Mouse (Mus musculus) stomach, postnatal 0 days (tissue): ENCODE data around the gene Rangap1. TPM values are rescaled to one million over a fixed set of nuclear protein-coding genes. Genes with fewer than 3 reads are reported as not detected.

ENCODE experiments used
- ATAC-seq: fragments of 200-750 bp; cut with Nextera tagmentation; 2 replicates; pipeline ENCODE4 v1.8.0; 2017; ENCODE audit not compliant: low FRiP score, low TSS enrichment
- DNase-seq: peaks from one replicate; pipeline ENCODE4 v3.0.0-alpha.2; 2016; ENCODE audit warnings: low spot score
- H3K27ac ChIP-seq: fragments of 300-500 bp; sonication (generic); replicated peaks from 2 replicates; pipeline ENCODE4 v1.5.1; 2014; ENCODE audit warnings: mild to moderate bottlenecking, control low read depth
- H3K27me3 ChIP-seq: fragments of 300-500 bp; sonication (generic); 2 replicates; pipeline ENCODE4 v1.6.1; 2014; ENCODE audit warnings: low read length; ENCODE audit not compliant: control insufficient read depth, insufficient read depth
- H3K36me3 ChIP-seq: fragments of 300-500 bp; sonication (generic); 2 replicates; pipeline ENCODE4 v1.6.1; 2014; ENCODE audit warnings: low read length, mixed read lengths; ENCODE audit not compliant: control insufficient read depth, insufficient read depth
- H3K4me1 ChIP-seq: fragments of 300-500 bp; sonication (generic); replicated peaks from 2 replicates; pipeline ENCODE4 v1.6.1; 2014; ENCODE audit warnings: antibody characterized with exemption; ENCODE audit not compliant: control insufficient read depth, insufficient read depth
- H3K4me2 ChIP-seq: fragments of 300-500 bp; sonication (generic); replicated peaks from 2 replicates; pipeline ENCODE4 v1.6.1; 2014; ENCODE audit warnings: low read depth, mild to moderate bottlenecking, control low read depth, moderate library complexity
- H3K4me3 ChIP-seq: fragments of 300-500 bp; sonication (generic); 2 replicates; pipeline ENCODE4 v1.5.1; 2014; ENCODE audit warnings: low read depth, low read length, control low read depth
- H3K9ac ChIP-seq: fragments of 300-500 bp; sonication (generic); 2 replicates; pipeline ENCODE4 v1.6.1; 2014; ENCODE audit warnings: mild to moderate bottlenecking, low read length, control low read depth, mixed read lengths
- H3K9me3 ChIP-seq: fragments of 300-500 bp; sonication (generic); 2 replicates; pipeline ENCODE4 v1.6.1; 2016; ENCODE audit warnings: low read length; ENCODE audit not compliant: control insufficient read depth
- CTCF ChIP-seq: IDR thresholded peaks from 2 replicates; pipeline ENCODE4 v1.5.1; 2016; ENCODE audit warnings: antibody characterized with exemption, low read depth, mild to moderate bottlenecking, moderate library complexity
- EP300 ChIP-seq: optimal IDR thresholded peaks from 2 replicates; pipeline ENCODE3; 2016; ENCODE audit warnings: antibody characterized with exemption
- WGBS: fragments of 180-500 bp; shearing (Covaris S2); extraction: QIAGEN DNeasy Blood & Tissue Kit; methylation state at CpG from one replicate; pipeline ENCODE4 v1.1.7; 2014; 5-methylcytosine and 5-hydroxymethylcytosine counted together
- polyA plus RNA-seq: library from polyadenylated mRNA; unstranded; fragments of >200 nt; fragmentation: Nextera tagmentation; extraction: Ambion mirVana; gene quantifications from 2 replicates; pipeline ENCODE4 v1.2.1, GENCODE M21; 2015

Gene Rangap1
- 39.0 and 40.2 TPM in 2 replicates for polyA plus RNA-seq

DNA sequence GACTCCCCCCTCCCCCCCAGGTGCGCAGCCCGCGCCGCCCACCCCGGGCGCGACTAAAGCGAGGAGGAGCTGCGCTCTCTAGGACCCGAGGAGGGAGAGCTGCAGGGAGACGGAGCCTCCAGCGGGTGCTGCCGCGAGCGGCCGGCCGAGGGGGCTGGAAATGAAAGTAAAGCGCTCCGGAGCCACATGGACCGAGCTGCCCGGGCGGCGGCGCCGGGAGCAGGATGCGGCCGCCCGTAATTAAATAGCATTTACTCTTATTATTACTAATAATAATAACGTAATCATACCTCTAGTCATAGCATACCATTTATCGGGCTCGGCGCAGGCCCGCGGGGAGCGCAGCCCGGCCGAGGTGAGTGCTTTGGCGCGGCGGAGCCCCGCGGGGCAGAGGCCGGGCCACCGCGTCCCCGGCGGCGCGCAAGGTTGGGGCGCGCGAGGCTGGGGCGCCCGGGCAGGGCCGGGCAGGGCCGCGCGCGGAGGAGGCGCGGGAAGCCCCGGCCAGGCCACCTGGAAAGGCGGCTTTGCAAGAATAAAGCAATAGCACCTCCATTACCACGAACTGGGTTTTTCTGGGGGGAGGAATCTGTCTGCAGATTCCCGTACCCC, at the start of gene Rangap1, which contains the start of gene Zc3h7b:
Gene Rangap1 (minus strand): TSS at position 539 of the 609 bp plus-strand sequence.
Gene Zc3h7b (plus strand): TSS at position 66 of the 609 bp plus-strand sequence.
- peak; percentile 85 for ATAC-seq
- Histone ChIP-seq H3K9ac (peak within 1 kb of the TSS; percentile 95), H3K9me3 (no peaks in the 10 kb centered on the region), H3K4me1 (no peaks in the 10 kb centered on the region), H3K4me3 (peak within 1 kb of the TSS; percentile 88), H3K27ac (peak within 1 kb of the TSS; percentile 94), H3K4me2 (peak within 1 kb of the TSS; percentile 95), H3K27me3 (no peaks in the 10 kb centered on the region), H3K36me3 (no peaks in the 10 kb centered on the region)
- 0% methylated on average over 53 of the region's 65 CpGs for WGBS
- TF ChIP-seq EP300 (no peak), CTCF (peak; percentile 43; the same call in 1 of the 2 replicates)
- peak; percentile 82 for DNase-seq

- Histone ChIP-seq H3K9me3 (no peaks in the 10 kb centered on the region), H3K4me1 (no peaks in the 10 kb centered on the region), H3K36me3 (peaks cover 8% of the 10 kb centered on the region; the same call in 1 of the 2 replicates), H3K27ac (no peak overlapping the region), H3K4me3 (no peak overlapping the region), H3K4me2 (no peak overlapping the region), H3K27me3 (no peaks in the 10 kb centered on the region), H3K9ac (no peak overlapping the region)
- DNase-seq = no peak
- TF ChIP-seq CTCF (no peak), EP300 (no peak)
- WGBS = 92% methylated on average over 9 of the region's 9 CpGs
- ATAC-seq = no peak
Observed at GRCm38 (mm10) chr15:81792444-81792843, 47.1 kb upstream of the Rangap1 start.

- ATAC-seq (no peak), DNase-seq (no peak)
- 93% methylated on average over 13 of the region's 13 CpGs for WGBS
- Histone ChIP-seq H3K4me1 (no peaks in the 10 kb centered on the region), H3K9ac (no peak overlapping the region), H3K4me2 (no peak overlapping the region), H3K36me3 (peaks cover 18% of the 10 kb centered on the region; the same call in 1 of the 2 replicates), H3K27me3 (no peaks in the 10 kb centered on the region), H3K4me3 (no peak overlapping the region), H3K27ac (no peak overlapping the region), H3K9me3 (no peaks in the 10 kb centered on the region)
- TF ChIP-seq EP300 (no peak), CTCF (no peak)
Observed at GRCm38 (mm10) chr15:81787525-81787924, 42.2 kb upstream of the Rangap1 start.

DNA sequence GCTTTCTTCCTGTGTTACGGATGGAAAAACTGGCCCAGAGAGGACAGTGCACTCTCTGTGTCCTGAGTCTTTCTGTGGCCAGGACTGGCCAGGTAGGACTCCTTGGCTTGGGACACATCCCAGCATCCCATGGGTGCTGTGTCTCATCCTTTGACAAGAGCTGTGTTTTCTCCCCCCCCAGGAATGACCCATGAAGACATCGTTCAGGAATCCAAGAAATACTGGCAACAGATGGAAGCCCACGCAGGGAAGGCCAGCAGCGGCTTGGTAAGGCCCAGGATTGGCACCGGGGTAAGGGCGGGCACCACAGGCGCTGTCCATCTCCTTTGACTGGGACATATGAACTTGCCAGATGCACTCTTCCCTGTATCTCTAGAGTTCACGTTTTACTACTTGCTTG, 40.4 kb upstream of the Rangap1 start:
- TF ChIP-seq CTCF = no peak
- no peak for TF ChIP-seq EP300
- H3K9me3 ChIP-seq = no peaks in the 10 kb centered on the region
- H3K4me2 ChIP-seq = no peak overlapping the region
- H3K9ac ChIP-seq = no peak overlapping the region
- H3K4me1 ChIP-seq = no peaks in the 10 kb centered on the region
- ATAC-seq = no peak
- peaks cover 22% of the 10 kb centered on the region; the same call in 1 of the 2 replicates for H3K36me3 ChIP-seq
- WGBS = 96% methylated on average over 8 of the region's 8 CpGs
- no peaks in the 10 kb centered on the region for H3K27me3 ChIP-seq
- no peak overlapping the region for H3K27ac ChIP-seq
- no peak for DNase-seq
- no peak overlapping the region for H3K4me3 ChIP-seq

- no peaks in the 10 kb centered on the region for H3K9me3 ChIP-seq
- H3K27me3 ChIP-seq = no peaks in the 10 kb centered on the region
- peak; percentile 71 for TF ChIP-seq CTCF
- no peak for TF ChIP-seq EP300
- WGBS = 56% methylated on average over 5 of the region's 5 CpGs
- H3K4me2 ChIP-seq = no peak overlapping the region
- ATAC-seq (0 out of 2 replicates have a peak, but pooled peaks have one; percentile 35), DNase-seq (peak; percentile 36)
- no peaks in the 10 kb centered on the region for H3K4me1 ChIP-seq
- no peak overlapping the region for H3K4me3 ChIP-seq
- H3K36me3 ChIP-seq = peaks cover 30% of the 10 kb centered on the region; the same call in 1 of the 2 replicates
- H3K9ac ChIP-seq = no peak overlapping the region
- no peak overlapping the region for H3K27ac ChIP-seq
Observed at GRCm38 (mm10) chr15:81784762-81785161, 39.4 kb upstream of the Rangap1 start.

- Histone ChIP-seq H3K4me1 (no peaks in the 10 kb centered on the region), H3K4me3 (no peak overlapping the region), H3K4me2 (no peak overlapping the region), H3K27me3 (no peaks in the 10 kb centered on the region), H3K9me3 (no peaks in the 10 kb centered on the region), H3K36me3 (peaks cover 51% of the 10 kb centered on the region), H3K27ac (no peak overlapping the region), H3K9ac (no peak overlapping the region)
- no peak for TF ChIP-seq EP300
- no peak for TF ChIP-seq CTCF
- 78% methylated on average over 7 of the region's 7 CpGs for WGBS
- DNase-seq = no peak
- no peak for ATAC-seq
Observed at GRCm38 (mm10) chr15:81781816-81782215, 36.5 kb upstream of the Rangap1 start.
